Mouse (Mus musculus): Measurements from ENCODE around the gene Bloc1s1.

GRCm38 (mm10) chr10:128897501-128897900 lies 26.3 kb downstream of the Bloc1s1 start:
- TF ChIP-seq POLR2A (IDR thresholded peaks at IDR 0.05; ENCODE audit: insufficient read length, low read depth) (no peak), E2F4 (IDR thresholded peaks at IDR 0.05; ENCODE audit: insufficient read depth) (no peak), MAX (IDR thresholded peaks at IDR 0.05; ENCODE audit: low read depth) (no peak), POLR2AphosphoS2 (IDR thresholded peaks at IDR 0.05; ENCODE audit: insufficient read length, low read depth) (no peak), REST (IDR thresholded peaks at IDR 0.05; ENCODE audit: insufficient read depth, insufficient read length) (no peak), MYOG (IDR thresholded peaks at IDR 0.05; ENCODE audit: control insufficient read depth in 1 of 3, insufficient read depth in 1 of 3, insufficient read length in 2 of 3, low read depth in 2 of 3) (no peak), SRF (IDR thresholded peaks at IDR 0.05; ENCODE audit: control insufficient read depth, insufficient read length, low read depth) (no peak), USF1 (IDR thresholded peaks at IDR 0.05; ENCODE audit: low read depth) (no peak), TCF12 (IDR thresholded peaks at IDR 0.05; ENCODE audit: insufficient read depth, poor library complexity, severe bottlenecking) (no peak)
